In the genomic region with DNA sequence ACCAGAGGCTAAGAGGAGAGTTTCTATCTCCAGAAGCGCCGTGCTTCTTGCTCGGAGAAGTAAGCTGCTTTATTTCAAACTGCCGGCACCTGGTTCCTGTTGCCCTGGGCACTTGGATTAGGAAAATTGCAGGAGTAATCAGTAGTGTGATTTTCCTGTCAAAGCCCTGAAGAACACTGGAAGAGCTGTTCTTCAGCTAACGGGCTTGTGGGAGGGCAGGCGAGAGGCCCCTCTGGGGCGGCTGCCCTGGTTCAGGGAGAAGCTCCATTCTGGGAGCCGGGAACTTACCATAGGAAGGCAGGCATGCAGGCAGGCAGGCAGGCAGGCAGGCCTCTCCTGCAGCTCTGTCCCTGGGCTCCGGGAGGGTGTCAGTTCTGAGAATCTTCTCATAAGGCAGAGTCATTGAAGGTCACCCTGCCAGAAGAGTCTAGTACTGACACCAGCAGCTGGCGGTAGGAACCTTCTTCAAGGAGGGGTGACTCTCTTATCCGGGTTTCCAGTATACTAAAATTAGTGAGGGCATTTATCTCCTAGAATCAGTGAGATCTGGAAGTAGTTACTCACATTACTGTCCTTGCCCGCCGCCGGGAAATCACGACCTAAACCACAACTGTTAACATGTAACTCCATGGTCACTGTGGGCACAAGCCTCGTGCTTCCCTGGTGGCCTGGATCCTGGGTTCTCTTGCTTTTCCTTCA, we compare ENCODE assay signal across 8 mouse cellular contexts. TPM values are rescaled to one million over a fixed set of nuclear protein-coding genes. Genes with fewer than 3 reads are reported as not detected.
DNase-seq lines count a peak whose midpoint lies in the region; ATAC-seq and TF ChIP-seq lines count a peak whose summit lies in the region.

A gene (minus strand): TSS at position 457 of the 699 bp plus-strand sequence.

- no peak for TF ChIP-seq POLR2A in olfactory bulb, adult 2 months (IDR thresholded peaks at IDR 0.05; ENCODE audit: insufficient read depth, low read depth, low read length)

- no peaks in the 10 kb centered on the region for H3K4me1 ChIP-seq in forebrain, embryonic 16.5 days (replicated peaks; ENCODE audit: control insufficient read depth, insufficient read depth, low read length)
- H3K4me1 ChIP-seq in hindbrain, embryonic 12.5 days: no peaks in the 10 kb centered on the region
- peaks cover 8% of the 10 kb centered on the region for H3K4me1 ChIP-seq in olfactory bulb, adult 2 months (ENCODE audit: control insufficient read depth, insufficient read depth, low read length)

- no peak for DNase-seq in layer of hippocampus, postnatal 25 days (ENCODE audit: extremely low spot score in 1 of 2, low spot score in 1 of 2)
- DNase-seq in layer of hippocampus, adult 9-11 months: no peak
- DNase-seq in adrenal gland, adult 8-10 months: no peak

- H3K9ac ChIP-seq in forebrain, embryonic 16.5 days (replicated peaks; ENCODE audit: low read depth, low read length): no peak within 1 kb of the TSS
- no peak within 1 kb of the TSS for H3K9ac ChIP-seq in hindbrain, embryonic 12.5 days

- H3K4me2 ChIP-seq in forebrain, embryonic 16.5 days (ENCODE audit: low read length): no peak within 1 kb of the TSS
- no peak within 1 kb of the TSS for H3K4me2 ChIP-seq in hindbrain, embryonic 12.5 days (replicated peaks)

- no peaks in the 10 kb centered on the region for H3K27me3 ChIP-seq in forebrain, embryonic 16.5 days (replicated peaks; ENCODE audit: control insufficient read depth, insufficient read depth, low read length)
- H3K27me3 ChIP-seq in hindbrain, embryonic 12.5 days: no peaks in the 10 kb centered on the region

- H3K36me3 ChIP-seq in forebrain, embryonic 16.5 days (ENCODE audit: control insufficient read depth, insufficient read depth): no peaks in the 10 kb centered on the region
- H3K36me3 ChIP-seq in hindbrain, embryonic 12.5 days: no peaks in the 10 kb centered on the region

- H3K9me3 ChIP-seq in forebrain, embryonic 16.5 days (ENCODE audit: control insufficient read depth, low read length): no peaks in the 10 kb centered on the region
- no peaks in the 10 kb centered on the region for H3K9me3 ChIP-seq in hindbrain, embryonic 12.5 days (replicated peaks)

- no peak within 1 kb of the TSS for H3K27ac ChIP-seq in forebrain, embryonic 16.5 days (ENCODE audit: low read length)
- no peak within 1 kb of the TSS for H3K27ac ChIP-seq in hindbrain, embryonic 12.5 days
- H3K27ac ChIP-seq in olfactory bulb, adult 2 months (ENCODE audit: insufficient read depth, low read depth, low read length): peak within 1 kb of the TSS; percentile 84

- H3K4me3 ChIP-seq in forebrain, embryonic 16.5 days (replicated peaks; ENCODE audit: low read length): no peak within 1 kb of the TSS
- no peak within 1 kb of the TSS for H3K4me3 ChIP-seq in hindbrain, embryonic 12.5 days
- H3K4me3 ChIP-seq in olfactory bulb, adult 2 months (ENCODE audit: insufficient read depth, low read depth, low read length): peak within 1 kb of the TSS; percentile 4; the same call in 1 of the 2 replicates

- TF ChIP-seq CTCF in olfactory bulb, adult 2 months (IDR thresholded peaks at IDR 0.05; ENCODE audit: insufficient read depth, low read depth, low read length): no peak

- 0 out of 2 replicates have a peak, but pooled peaks have one; percentile 28 for ATAC-seq in forebrain, embryonic 16.5 days
- no peak for ATAC-seq in hindbrain, embryonic 12.5 days (ENCODE audit: low FRiP score)
- no peak for ATAC-seq in megakaryocyte, adult 5-6 weeks (ENCODE audit: poor library complexity, severe bottlenecking)
- ATAC-seq in monocyte, adult 5-6 weeks (replicated peaks; ENCODE audit: insufficient number of reproducible peaks, low FRiP score, low TSS enrichment, poor library complexity, severe bottlenecking): no peak

- WGBS in forebrain, embryonic 16.5 days: 69% methylated on average over 16 of the region's 16 CpGs
- 78% methylated on average over 16 of the region's 16 CpGs for WGBS in hindbrain, embryonic 12.5 days
- WGBS in olfactory bulb, adult 2 months: 59% methylated on average over 16 of the region's 16 CpGs

RNA-seq across cellular contexts. Expression of the gene that starts here (rescaled TPM):
- total RNA-seq in layer of hippocampus, postnatal 25 days (2021): 10 to 100 TPM; 12.9 to 14.1 TPM
- total RNA-seq in adrenal gland, adult 8-10 months (2022): 10 to 100 TPM; 13.8 to 22.0 (median 17.5) TPM
- polyA plus RNA-seq in forebrain, embryonic 16.5 days (2015; fragmentation: Nextera tagmentation; extraction: Ambion mirVana): 8.6 and 13.1 TPM in 2 replicates
- 24.0 and 24.6 TPM in 2 replicates for polyA plus RNA-seq in hindbrain, embryonic 12.5 days (2016; fragmentation: Nextera tagmentation; extraction: Ambion mirVana)
- polyA plus RNA-seq in olfactory bulb, adult 2 months (2012; ENCODE audit: insufficient read depth, insufficient read length, low replicate concordance, missing spikeins): not detected in 2 replicates
- not detected in 2 replicates for total RNA-seq in megakaryocyte, adult 5-6 weeks (2015)
- 0.26 TPM in 1 of 2 replicates, not detected in the other for total RNA-seq in megakaryocyte, adult 5-6 weeks (2017)
- total RNA-seq in monocyte, adult 5-6 weeks (2017): not detected in 3 replicates

Comparison
In these comparisons a context has a peak if more than half of its experiments do, and no peak if none do; other contexts are left out.
1. RNA of the gene that starts here (total RNA-seq): 13.8 to 22.0 TPM in adrenal gland, adult 8-10 months and 12.9 to 14.1 TPM in layer of hippocampus, postnatal 25 days; 0.26 TPM in megakaryocyte, adult 5-6 weeks and not detected in monocyte, adult 5-6 weeks; every median in the first group is over 10 times any median in the second.